Comparison of ENCODE assay signal across 9 mouse cellular contexts in genomic region chr6:136920320-136921257, GRCm38 (mm10). TPM values are rescaled to one million over a fixed set of nuclear protein-coding genes. Genes with fewer than 3 reads are reported as not detected.
DNase-seq lines count a peak whose midpoint lies in the region; ATAC-seq and TF ChIP-seq lines count a peak whose summit lies in the region.
"Had no signal": no experiment of that assay in that cellular context is flagged by ENCODE, and none has a peak within 500 bp of the region (broad histone marks: within the 10 kb centered on the region; RNA-seq: fewer than 3 reads in every experiment).

No protein-coding gene starts in this region.

- peak; percentile 51 for ATAC-seq in forebrain, embryonic 16.5 days
- ATAC-seq in lung, embryonic 14.5 days (ENCODE audit: insufficient read depth), result peak; percentile 46

- no peak overlapping the region for H3K27ac ChIP-seq in forebrain, embryonic 16.5 days (ENCODE audit: low read length)
- H3K27ac ChIP-seq in layer of hippocampus, adult 2 months, result no peak overlapping the region
- no peak overlapping the region for H3K27ac ChIP-seq in lung, embryonic 14.5 days (ENCODE audit: low read depth)

- H3K4me2 ChIP-seq in forebrain, embryonic 16.5 days (ENCODE audit: low read length), result no peak overlapping the region
- H3K4me2 ChIP-seq in lung, embryonic 14.5 days, result no peak overlapping the region

- peak; percentile 18 for DNase-seq in MN1 (ENCODE audit: low spot score)
- DNase-seq in cerebellum, adult 18-20 months, result peak; percentile 53 to 72
- DNase-seq in heart, postnatal 4 days, result peak; percentile 88
- peak; percentile 66 to 84 for DNase-seq in layer of hippocampus, adult 2 months (ENCODE audit: low spot score in 2 of 2)
- peak; percentile 95 for DNase-seq in lung, embryonic 14.5 days
- DNase-seq in retina, postnatal 1 day, result peak; percentile 79
- DNase-seq in thymus, postnatal 4 days, result peak; percentile 78

- no peaks in the 10 kb centered on the region for H3K36me3 ChIP-seq in forebrain, embryonic 16.5 days (ENCODE audit: control insufficient read depth, insufficient read depth)
- H3K36me3 ChIP-seq in lung, embryonic 14.5 days (ENCODE audit: insufficient read depth), result no peaks in the 10 kb centered on the region

- TF ChIP-seq CTCF in layer of hippocampus, adult 2 months (conservative IDR thresholded peaks at IDR 0.05), result peak; percentile 93
- peak; percentile 92 for TF ChIP-seq CTCF in lung, embryonic 14.5 days (IDR thresholded peaks at IDR 0.05; ENCODE audit: low read depth)

- no peak overlapping the region for H3K4me3 ChIP-seq in forebrain, embryonic 16.5 days (replicated peaks; ENCODE audit: low read length)
- no peak overlapping the region for H3K4me3 ChIP-seq in layer of hippocampus, adult 2 months
- H3K4me3 ChIP-seq in lung, embryonic 14.5 days (ENCODE audit: low read depth, low read length), result no peak overlapping the region
- H3K4me3 ChIP-seq: erythroblast, embryonic 14.5 days had no signal

- H3K27me3 ChIP-seq in forebrain, embryonic 16.5 days (replicated peaks; ENCODE audit: control insufficient read depth, insufficient read depth, low read length), result no peaks in the 10 kb centered on the region
- no peaks in the 10 kb centered on the region for H3K27me3 ChIP-seq in lung, embryonic 14.5 days (ENCODE audit: insufficient read depth, low read length)

- no peaks in the 10 kb centered on the region for H3K9me3 ChIP-seq in forebrain, embryonic 16.5 days (ENCODE audit: control insufficient read depth, low read length)
- H3K9me3 ChIP-seq in lung, embryonic 14.5 days (ENCODE audit: low read depth, low read length), result no peaks in the 10 kb centered on the region

- no peaks in the 10 kb centered on the region for H3K4me1 ChIP-seq in forebrain, embryonic 16.5 days (replicated peaks; ENCODE audit: control insufficient read depth, insufficient read depth, low read length)
- H3K4me1 ChIP-seq in lung, embryonic 14.5 days (ENCODE audit: insufficient read depth), result no peaks in the 10 kb centered on the region

- H3K9ac ChIP-seq in forebrain, embryonic 16.5 days (replicated peaks; ENCODE audit: low read depth, low read length), result no peak overlapping the region
- no peak overlapping the region for H3K9ac ChIP-seq in lung, embryonic 14.5 days

- 46% methylated on average over 16 of the region's 16 CpGs for WGBS in forebrain, embryonic 16.5 days
- 34% methylated on average over 16 of the region's 16 CpGs for WGBS in lung, embryonic 14.5 days

RNA-seq across cellular contexts. Expression of gene Erp27, which starts 1.4 kb away (rescaled TPM):
- 0.24 and 0.34 TPM in 2 replicates for polyA plus RNA-seq in forebrain, embryonic 16.5 days (2015; fragmentation: Nextera tagmentation; extraction: Ambion mirVana)
- under 1 TPM in 1 of 2 experiments, not detected in 1; 0.20 TPM for total RNA-seq in heart, postnatal 4 days (2021)
- under 1 TPM; 0.26 to 0.52 TPM for total RNA-seq in layer of hippocampus, adult 2 months (2021)
- 1.1 TPM in 2 replicates for polyA plus RNA-seq in lung, embryonic 14.5 days (2014; fragmentation: Nextera tagmentation; extraction: Ambion mirVana)
- polyA plus RNA-seq: erythroblast, embryonic 14.5 days had no signal

RNA-seq across cellular contexts. Expression of gene Pde6h, which starts 3.0 kb away (rescaled TPM):
- polyA plus RNA-seq in forebrain, embryonic 16.5 days (2015; fragmentation: Nextera tagmentation; extraction: Ambion mirVana), result not detected in 2 replicates
- not detected for total RNA-seq in heart, postnatal 4 days (2021)
- under 1 TPM; 0.44 to 0.61 TPM for total RNA-seq in layer of hippocampus, adult 2 months (2021)
- polyA plus RNA-seq in lung, embryonic 14.5 days (2014; fragmentation: Nextera tagmentation; extraction: Ambion mirVana), result not detected in 2 replicates
- polyA plus RNA-seq: erythroblast, embryonic 14.5 days had no signal

RNA-seq across cellular contexts. Expression of gene Arhgdib, which starts 21.1 kb away (rescaled TPM):
- polyA plus RNA-seq in forebrain, embryonic 16.5 days (2015; fragmentation: Nextera tagmentation; extraction: Ambion mirVana), result 18.5 and 20.6 TPM in 2 replicates
- total RNA-seq in heart, postnatal 4 days (2021), result 10 to 100 TPM; 33.6 to 39.4 TPM
- total RNA-seq in layer of hippocampus, adult 2 months (2021), result 1 to 10 TPM; 8.5 to 9.4 TPM
- polyA plus RNA-seq in lung, embryonic 14.5 days (2014; fragmentation: Nextera tagmentation; extraction: Ambion mirVana), result 71.9 and 72.6 TPM in 2 replicates

RNA-seq across cellular contexts. Expression of gene Mgp, which starts 45.0 kb away (rescaled TPM):
- 8.2 and 22.7 TPM in 2 replicates for polyA plus RNA-seq in forebrain, embryonic 16.5 days (2015; fragmentation: Nextera tagmentation; extraction: Ambion mirVana)
- 100 to 1,000 TPM; 188 to 201 TPM for total RNA-seq in heart, postnatal 4 days (2021)
- total RNA-seq in layer of hippocampus, adult 2 months (2021), result 10 to 100 TPM; 23.1 to 29.1 TPM
- polyA plus RNA-seq in lung, embryonic 14.5 days (2014; fragmentation: Nextera tagmentation; extraction: Ambion mirVana), result 768 and 894 TPM in 2 replicates
- polyA plus RNA-seq: erythroblast, embryonic 14.5 days had no signal

Comparison
In these comparisons a context has a peak if more than half of its experiments do, and no peak if none do; other contexts are left out.
1. DNase-seq: peak in every context shown above with its lines; median percentile 95 in lung, embryonic 14.5 days; 88 in heart, postnatal 4 days; 79 in retina, postnatal 1 day; 78 in thymus, postnatal 4 days; 75 in layer of hippocampus, adult 2 months; 62 in cerebellum, adult 18-20 months; 18 in MN1.